Mouse (Mus musculus): ENCODE results near the gene Tecr. TPM values are rescaled to one million over a fixed set of nuclear protein-coding genes. Genes with fewer than 3 reads are reported as not detected.
"Not testable (repeated sequence)": the region's sequence is repeated elsewhere in the genome, so short reads cannot be mapped to it uniquely, and the experiment has no call there.

The Tecr gene
- polyA plus RNA-seq, 1 experiment from 2014 or later = 740 TPM

DNA sequence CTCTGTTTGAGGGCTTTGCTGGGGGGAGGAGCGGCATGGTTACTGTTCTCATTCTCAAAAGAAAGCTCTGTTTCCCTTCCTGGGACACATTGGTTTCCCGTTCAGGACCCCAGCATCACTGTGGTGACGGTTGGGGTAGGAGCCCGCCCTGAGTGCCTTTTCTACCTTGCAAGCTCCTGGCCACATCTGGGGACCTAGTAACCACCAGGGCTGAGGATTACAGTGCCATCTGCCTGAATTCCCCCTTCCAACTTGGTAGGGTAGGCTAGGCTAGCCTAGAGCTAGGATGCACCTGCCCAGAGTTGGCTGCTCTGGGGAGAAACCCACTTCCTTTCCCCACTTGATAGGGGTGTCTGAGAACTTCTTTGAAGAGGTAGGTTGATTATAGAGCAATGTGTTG, 4.2 kb upstream of the Tecr start:
- no peak overlapping the region for H3K27ac ChIP-seq (replicated peaks)
- peaks cover 51% of the 10 kb centered on the region for H3K36me3 ChIP-seq
- H3K9me3 ChIP-seq (replicated peaks) = no peaks in the 10 kb centered on the region
- WGBS = 94% methylated on average over 4 of the region's 4 CpGs
- no peak overlapping the region for H3K4me3 ChIP-seq
- no peak for DNase-seq (ENCODE audit: low spot score)
- peaks cover 18% of the 10 kb centered on the region for H3K4me1 ChIP-seq
- H3K27me3 ChIP-seq (ENCODE audit: low read depth, poor library complexity, severe bottlenecking) = no peaks in the 10 kb centered on the region

- Histone ChIP-seq H3K36me3 (peaks cover 51% of the 10 kb centered on the region), H3K27ac (replicated peaks) (no peak overlapping the region), H3K9me3 (replicated peaks) (no peaks in the 10 kb centered on the region), H3K27me3 (ENCODE audit: low read depth, poor library complexity, severe bottlenecking) (no peaks in the 10 kb centered on the region), H3K4me1 (peaks cover 20% of the 10 kb centered on the region), H3K4me3 (peak overlapping the region; percentile 81)
- WGBS = 96% methylated on average over 10 of the region's 10 CpGs
- no peak for DNase-seq (ENCODE audit: low spot score)
Observed at GRCm38 (mm10) chr8:83609547-83610180, 1.9 kb upstream of the Tecr start.

GRCm38 (mm10) chr8:83609086-83609485, 1.3 kb upstream of the Tecr start:
- 52% methylated on average over 9 of the region's 9 CpGs for WGBS
- H3K36me3 ChIP-seq = peaks cover 46% of the 10 kb centered on the region
- peaks cover 20% of the 10 kb centered on the region for H3K4me1 ChIP-seq
- peak overlapping the region; percentile 81 for H3K4me3 ChIP-seq
- no peaks in the 10 kb centered on the region for H3K27me3 ChIP-seq (ENCODE audit: low read depth, poor library complexity, severe bottlenecking)
- H3K27ac ChIP-seq (replicated peaks) = peak overlapping the region; percentile 97
- no peaks in the 10 kb centered on the region for H3K9me3 ChIP-seq (replicated peaks)
- DNase-seq (ENCODE audit: low spot score) = no peak

GRCm38 (mm10) chr8:83608398-83608829, 643 bp upstream of the Tecr start:
- Histone ChIP-seq H3K27ac (replicated peaks) (peak overlapping the region; percentile 97), H3K4me1 (peaks cover 20% of the 10 kb centered on the region), H3K9me3 (replicated peaks) (no peaks in the 10 kb centered on the region), H3K36me3 (peaks cover 40% of the 10 kb centered on the region), H3K27me3 (ENCODE audit: low read depth, poor library complexity, severe bottlenecking) (no peaks in the 10 kb centered on the region), H3K4me3 (peak overlapping the region; percentile 81)
- WGBS = under 1% methylated on average over 51 of the region's 51 CpGs
- peak; percentile 81 for DNase-seq (ENCODE audit: low spot score)

DNA sequence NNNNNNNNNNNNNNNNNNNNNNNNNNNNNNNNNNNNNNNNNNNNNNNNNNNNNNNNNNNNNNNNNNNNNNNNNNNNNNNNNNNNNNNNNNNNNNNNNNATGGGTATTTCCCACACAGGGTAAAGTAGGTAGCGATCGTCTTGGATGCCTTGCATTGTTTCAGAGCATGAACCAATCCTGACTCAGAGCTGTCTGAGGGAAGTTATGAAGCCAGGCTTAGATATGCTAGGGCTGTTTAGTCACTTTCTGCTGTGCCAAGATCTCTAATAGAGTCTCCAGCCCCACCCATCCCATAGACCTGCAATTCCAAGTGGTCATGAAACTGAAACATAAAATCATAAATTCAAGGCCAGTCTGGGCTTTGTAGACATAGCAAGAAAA, 5.1 kb downstream of the Tecr start:
- Histone ChIP-seq H3K27ac (replicated peaks) (no peak overlapping the region), H3K4me1 (peaks cover 16% of the 10 kb centered on the region), H3K4me3 (no peak overlapping the region), H3K9me3 (replicated peaks) (no peaks in the 10 kb centered on the region), H3K36me3 (no peaks in the 10 kb centered on the region), H3K27me3 (ENCODE audit: low read depth, poor library complexity, severe bottlenecking) (no peaks in the 10 kb centered on the region)
- DNase-seq (ENCODE audit: low spot score) = no peak
- WGBS = 98% methylated on average over 2 of the region's 2 CpGs

DNA sequence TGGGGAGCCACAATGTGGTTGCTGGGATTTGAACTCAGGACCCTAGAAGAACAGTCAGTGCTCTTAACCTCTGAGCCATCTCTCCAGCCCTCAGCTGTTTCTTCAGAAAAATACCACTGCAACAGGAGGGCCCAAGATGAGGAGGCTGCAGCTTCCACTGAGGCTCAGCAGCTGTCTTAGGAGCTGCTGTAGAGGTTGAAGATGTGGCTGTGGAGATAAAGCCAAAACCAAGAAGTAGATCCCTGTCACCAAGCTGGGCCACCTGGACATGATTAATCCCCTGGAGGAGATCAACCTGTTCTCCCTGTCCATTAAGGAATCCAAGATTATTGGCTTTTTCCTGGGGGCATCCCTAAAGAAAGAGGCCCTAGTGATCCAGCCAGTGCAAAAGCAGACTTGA, 8.0 kb downstream of the Tecr start:
- no peak for DNase-seq (ENCODE audit: low spot score)
- Histone ChIP-seq H3K4me1 (peaks cover 9% of the 10 kb centered on the region), H3K27me3 (ENCODE audit: low read depth, poor library complexity, severe bottlenecking) (no peaks in the 10 kb centered on the region), H3K27ac (replicated peaks) (no peak overlapping the region), H3K36me3 (no peaks in the 10 kb centered on the region), H3K9me3 (replicated peaks) (no peaks in the 10 kb centered on the region), H3K4me3 (no peak overlapping the region)

GRCm38 (mm10) chr8:83598146-83598545, 9.6 kb downstream of the Tecr start:
- Histone ChIP-seq H3K27me3 (ENCODE audit: low read depth, poor library complexity, severe bottlenecking) (no peaks in the 10 kb centered on the region), H3K4me1 (peaks cover 14% of the 10 kb centered on the region), H3K27ac (replicated peaks) (no peak overlapping the region), H3K4me3 (no peak overlapping the region), H3K36me3 (no peaks in the 10 kb centered on the region), H3K9me3 (replicated peaks) (no peaks in the 10 kb centered on the region)
- 0% methylated on average over 1 of the region's 1 CpGs for WGBS
- peak; percentile 43 for DNase-seq (ENCODE audit: low spot score)

GRCm38 (mm10) chr8:83596369-83596768, 11.4 kb downstream of the Tecr start:
- no peak for DNase-seq (ENCODE audit: low spot score)
- peaks cover 10% of the 10 kb centered on the region for H3K36me3 ChIP-seq
- no peaks in the 10 kb centered on the region for H3K9me3 ChIP-seq (replicated peaks)
- WGBS = 21% methylated on average over 3 of the region's 3 CpGs
- no peak overlapping the region for H3K4me3 ChIP-seq
- no peak overlapping the region for H3K27ac ChIP-seq (replicated peaks)
- H3K4me1 ChIP-seq = peaks cover 30% of the 10 kb centered on the region
- H3K27me3 ChIP-seq (ENCODE audit: low read depth, poor library complexity, severe bottlenecking) = no peaks in the 10 kb centered on the region

GRCm38 (mm10) chr8:83595050-83595345, 12.8 kb downstream of the Tecr start:
- H3K36me3 ChIP-seq = peaks cover 20% of the 10 kb centered on the region
- H3K4me3 ChIP-seq = peak overlapping the region; percentile 82
- H3K27me3 ChIP-seq (ENCODE audit: low read depth, poor library complexity, severe bottlenecking); H3K9me3 ChIP-seq (replicated peaks); DNase-seq (ENCODE audit: low spot score): not testable (repeated sequence)
- WGBS = 64% methylated on average over 3 of the region's 3 CpGs
- H3K4me1 ChIP-seq = peaks cover 34% of the 10 kb centered on the region
- H3K27ac ChIP-seq (replicated peaks) = peak overlapping the region; percentile 96

DNA sequence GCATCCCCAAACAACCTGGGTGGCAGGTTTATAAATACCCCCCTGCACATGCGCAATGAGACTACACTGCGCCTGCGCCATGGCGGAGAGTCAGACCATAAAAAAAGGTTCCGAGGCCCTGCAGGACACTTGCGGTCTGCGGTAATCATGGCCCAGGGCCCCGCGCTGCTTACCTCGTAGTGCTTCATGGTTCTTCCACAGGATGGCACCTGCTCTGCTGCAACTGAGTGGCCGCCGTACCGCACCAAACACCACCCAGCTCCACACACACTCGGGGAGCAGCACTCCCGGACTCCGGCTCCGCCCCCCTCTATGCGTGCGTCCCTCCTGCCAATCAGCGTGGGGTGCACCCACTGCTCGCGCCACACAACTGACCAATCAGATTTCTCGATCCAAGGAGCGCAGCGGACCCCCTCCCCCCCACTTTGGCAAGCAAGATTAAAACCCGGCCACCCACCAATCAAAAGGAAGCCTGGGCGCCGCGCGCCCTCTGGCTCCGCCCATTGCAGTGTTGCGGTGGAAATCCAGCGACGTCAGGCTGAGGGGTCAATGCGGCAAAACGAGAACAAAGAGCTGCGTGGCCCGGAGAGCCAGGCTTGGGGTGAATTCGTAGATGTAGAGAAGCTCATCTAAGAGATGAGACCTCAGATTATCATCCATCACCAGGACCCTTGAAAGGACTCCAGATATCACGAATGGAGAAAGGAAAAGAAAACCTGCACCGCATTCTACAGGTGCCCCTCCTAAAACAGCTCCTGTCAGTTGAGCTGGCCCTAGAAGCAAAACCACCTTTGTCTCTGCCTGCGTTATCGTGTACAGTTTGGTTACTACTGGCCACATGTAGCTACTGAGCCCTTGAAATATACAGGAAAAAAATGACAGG, 13.4 kb downstream of the Tecr start:
- peak; percentile 99 for DNase-seq (ENCODE audit: low spot score)
- Histone ChIP-seq H3K27me3 (ENCODE audit: low read depth, poor library complexity, severe bottlenecking) (no peaks in the 10 kb centered on the region), H3K27ac (replicated peaks) (peak overlapping the region; percentile 96), H3K36me3 (peaks cover 26% of the 10 kb centered on the region), H3K4me1 (peaks cover 34% of the 10 kb centered on the region), H3K4me3 (peak overlapping the region; percentile 82), H3K9me3 (replicated peaks) (no peaks in the 10 kb centered on the region)
- under 1% methylated on average over 43 of the region's 43 CpGs for WGBS

GRCm38 (mm10) chr8:83593325-83594166, 14.2 kb downstream of the Tecr start:
- H3K4me3 ChIP-seq = peak overlapping the region; percentile 82
- no peak for DNase-seq (ENCODE audit: low spot score)
- peaks cover 34% of the 10 kb centered on the region for H3K36me3 ChIP-seq
- peak overlapping the region; percentile 96 for H3K27ac ChIP-seq (replicated peaks)
- WGBS = 7% methylated on average over 22 of the region's 22 CpGs
- no peaks in the 10 kb centered on the region for H3K27me3 ChIP-seq (ENCODE audit: low read depth, poor library complexity, severe bottlenecking)
- H3K4me1 ChIP-seq = peaks cover 33% of the 10 kb centered on the region
- H3K9me3 ChIP-seq (replicated peaks) = no peaks in the 10 kb centered on the region

GRCm38 (mm10) chr8:83592682-83593081, 15.1 kb downstream of the Tecr start:
- Histone ChIP-seq H3K4me3 (peak overlapping the region; percentile 82), H3K36me3 (peaks cover 43% of the 10 kb centered on the region), H3K27ac (replicated peaks) (peak overlapping the region; percentile 57), H3K27me3 (ENCODE audit: low read depth, poor library complexity, severe bottlenecking) (no peaks in the 10 kb centered on the region), H3K4me1 (peaks cover 32% of the 10 kb centered on the region), H3K9me3 (replicated peaks) (no peaks in the 10 kb centered on the region)
- 79% methylated on average over 3 of the region's 3 CpGs for WGBS
- no peak for DNase-seq (ENCODE audit: low spot score)

Data from midbrain, embryonic 10.5 days (tissue).